Mouse (Mus musculus): ENCODE results near the gene Nhs.

Nhs gene

GRCm38 (mm10) chrX:162020039-162020566, 139.4 kb downstream of the Nhs start:
- no peak for DNase-seq (ENCODE audit: low spot score)

GRCm38 (mm10) chrX:162017471-162017870, 142.1 kb downstream of the Nhs start:
- no peak for DNase-seq (ENCODE audit: low spot score)

GRCm38 (mm10) chrX:162012570-162012969, 147.0 kb downstream of the Nhs start:
- no peak for DNase-seq (ENCODE audit: low spot score)

GRCm38 (mm10) chrX:162009876-162010275, 149.7 kb downstream of the Nhs start:
- DNase-seq (ENCODE audit: low spot score) = no peak

- no peak for DNase-seq (ENCODE audit: low spot score)
Measured at GRCm38 (mm10) chrX:162003818-162004217, 155.7 kb downstream of the Nhs start.

- DNase-seq (ENCODE audit: low spot score) = no peak
Measured at GRCm38 (mm10) chrX:161998876-161999275, 160.7 kb downstream of the Nhs start.

- no peak for DNase-seq (ENCODE audit: low spot score)
Measured at GRCm38 (mm10) chrX:161997170-161997795, 162.2 kb downstream of the Nhs start.

- DNase-seq (ENCODE audit: low spot score) = no peak
Measured at GRCm38 (mm10) chrX:161990171-161990570, 169.4 kb downstream of the Nhs start.

GRCm38 (mm10) chrX:161984961-161985360, 174.6 kb downstream of the Nhs start:
- DNase-seq (ENCODE audit: low spot score) = no peak

- DNase-seq (ENCODE audit: low spot score) = no peak
Measured at GRCm38 (mm10) chrX:161981399-161981798, 178.1 kb downstream of the Nhs start.

- DNase-seq (ENCODE audit: low spot score) = no peak
Measured at GRCm38 (mm10) chrX:161979946-161980345, 179.6 kb downstream of the Nhs start.

GRCm38 (mm10) chrX:161977236-161977841, 182.2 kb downstream of the Nhs start:
- no peak for DNase-seq (ENCODE audit: low spot score)

GRCm38 (mm10) chrX:161976376-161976775, 183.2 kb downstream of the Nhs start:
- no peak for DNase-seq (ENCODE audit: low spot score)

- DNase-seq (ENCODE audit: low spot score) = no peak
Measured at GRCm38 (mm10) chrX:161973572-161973971, 186.0 kb downstream of the Nhs start.

- DNase-seq (ENCODE audit: low spot score) = no peak
Measured at GRCm38 (mm10) chrX:161972723-161973122, 186.8 kb downstream of the Nhs start.

- no peak for DNase-seq (ENCODE audit: low spot score)
Measured at GRCm38 (mm10) chrX:161971961-161972502, 187.5 kb downstream of the Nhs start.

- no peak for DNase-seq (ENCODE audit: low spot score)
Measured at GRCm38 (mm10) chrX:161971131-161971530, 188.4 kb downstream of the Nhs start.

GRCm38 (mm10) chrX:161967692-161968091, 191.8 kb downstream of the Nhs start:
- peak; percentile 12 for DNase-seq (ENCODE audit: low spot score)

GRCm38 (mm10) chrX:161963372-161963771, 196.2 kb downstream of the Nhs start:
- no peak for DNase-seq (ENCODE audit: low spot score)

- DNase-seq (ENCODE audit: low spot score) = no peak
Measured at GRCm38 (mm10) chrX:161962855-161963254, 196.7 kb downstream of the Nhs start.

- DNase-seq (ENCODE audit: low spot score) = no peak
Measured at GRCm38 (mm10) chrX:161961756-161962155, 197.8 kb downstream of the Nhs start.

GRCm38 (mm10) chrX:161961176-161961575, 198.4 kb downstream of the Nhs start:
- no peak for DNase-seq (ENCODE audit: low spot score)

GRCm38 (mm10) chrX:161952356-161952755, 207.2 kb downstream of the Nhs start:
- DNase-seq (ENCODE audit: low spot score) = no peak

Data from left cerebral cortex, adult 11 months (tissue).